Mouse (Mus musculus) CH12.LX (cell line): ENCODE data around the gene Iscu.

Source experiments
- CTCF ChIP-seq, 2 experiments: IDR thresholded peaks in 1 of 2; conservative IDR thresholded peaks in 1 of 2; 2 replicates each; pipeline ENCODE4 v1.5.1; 2011 to 2012; ENCODE audit warnings: low read depth in 2 of 2, low read length in 2 of 2, improper control_type of control experiment in 1 of 2, inconsistent platforms in 1 of 2, mild to moderate bottlenecking in 1 of 2, moderate library complexity in 1 of 2
- GABPA ChIP-seq: IDR thresholded peaks from 2 replicates; pipeline ENCODE4 v1.6.1; 2012; ENCODE audit warnings: low read depth, low read length, improper control_type of control experiment, inconsistent platforms; ENCODE audit not compliant: insufficient replicate concordance

- TF ChIP-seq GABPA (no peak; the same call in 1 of the 2 replicates), CTCF (conservative IDR thresholded peaks at IDR 0.05 in 1 of 2, IDR thresholded peaks at IDR 0.05 in 1 of 2; ENCODE audit: low read depth in 2 of 2, low read length in 2 of 2) (no peak)
Observed at GRCm38 (mm10) chr5:113735345-113736112, 37.0 kb upstream of the Iscu start, which contains the start of gene Ficd.
